Mouse (Mus musculus): Measurements from ENCODE around the gene Unc5b. TPM values are rescaled to one million over a fixed set of nuclear protein-coding genes. Genes with fewer than 3 reads are reported as not detected.

Unc5b gene
- polyA plus RNA-seq, 1 experiment from 2014 or later, result 7.9 TPM

GRCm38 (mm10) chr10:60832664-60833173, 1.3 kb upstream of the Unc5b start:
- no peaks in the 10 kb centered on the region for H3K36me3 ChIP-seq (ENCODE audit: control insufficient read depth, insufficient read depth, low read length)
- no peak for ATAC-seq (ENCODE audit: low FRiP score, low TSS enrichment)
- H3K27me3 ChIP-seq (ENCODE audit: control insufficient read depth, insufficient read depth, low read length), result peaks cover 44% of the 10 kb centered on the region
- H3K4me2 ChIP-seq (replicated peaks; ENCODE audit: low read depth, low read length), result no peak overlapping the region
- no peak overlapping the region for H3K4me3 ChIP-seq (ENCODE audit: low read length)
- H3K9ac ChIP-seq (ENCODE audit: low read depth, low read length), result no peak overlapping the region
- no peak overlapping the region for H3K27ac ChIP-seq (ENCODE audit: low read depth, low read length)
- H3K4me1 ChIP-seq (ENCODE audit: control insufficient read depth, insufficient read depth, low read length), result peaks cover 20% of the 10 kb centered on the region
- WGBS, result 79% methylated on average over 12 of the region's 12 CpGs
- H3K9me3 ChIP-seq (ENCODE audit: control insufficient read depth, low read length), result no peaks in the 10 kb centered on the region

- Histone ChIP-seq H3K9me3 (ENCODE audit: control insufficient read depth, low read length) (no peaks in the 10 kb centered on the region), H3K27me3 (ENCODE audit: control insufficient read depth, insufficient read depth, low read length) (peaks cover 44% of the 10 kb centered on the region), H3K4me1 (ENCODE audit: control insufficient read depth, insufficient read depth, low read length) (peaks cover 38% of the 10 kb centered on the region), H3K4me3 (ENCODE audit: low read length) (peak overlapping the region; percentile 57), H3K27ac (ENCODE audit: low read depth, low read length) (peak overlapping the region; percentile 84; the same call in 1 of the 2 replicates), H3K4me2 (replicated peaks; ENCODE audit: low read depth, low read length) (peak overlapping the region; percentile 74), H3K9ac (ENCODE audit: low read depth, low read length) (peak overlapping the region; percentile 82), H3K36me3 (ENCODE audit: control insufficient read depth, insufficient read depth, low read length) (no peaks in the 10 kb centered on the region)
- ATAC-seq (ENCODE audit: low FRiP score, low TSS enrichment), result peak; percentile 13; the same call in 1 of the 2 replicates
- under 1% methylated on average over 78 of the region's 78 CpGs for WGBS
Measured at GRCm38 (mm10) chr10:60830556-60831350, 628 bp downstream of the Unc5b start.

DNA sequence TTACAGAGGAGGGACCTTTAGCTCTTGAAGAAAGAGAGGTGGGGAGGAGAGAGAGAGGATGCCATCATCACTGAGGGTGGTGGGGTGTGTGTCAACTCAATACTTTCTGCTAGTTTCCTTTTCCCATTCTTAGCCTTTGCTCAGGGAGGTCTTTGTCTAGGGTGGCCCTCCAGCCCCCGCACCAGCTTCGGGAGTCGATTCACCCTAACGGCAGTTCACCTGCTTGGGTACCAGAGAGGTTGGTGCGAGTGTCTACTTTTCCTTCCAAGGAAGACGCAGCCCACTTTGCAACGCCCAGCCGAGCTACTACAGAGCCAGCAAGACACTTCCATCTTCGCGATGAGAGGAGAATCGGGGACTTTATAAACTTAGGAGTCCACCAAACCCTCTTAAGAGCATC, 1.4 kb downstream of the Unc5b start:
- 0% methylated on average over 11 of the region's 11 CpGs for WGBS
- H3K4me1 ChIP-seq (ENCODE audit: control insufficient read depth, insufficient read depth, low read length), result peaks cover 46% of the 10 kb centered on the region
- H3K9me3 ChIP-seq (ENCODE audit: control insufficient read depth, low read length), result no peaks in the 10 kb centered on the region

GRCm38 (mm10) chr10:60829071-60829470, 2.3 kb downstream of the Unc5b start:
- 23% methylated on average over 6 of the region's 6 CpGs for WGBS
- peaks cover 55% of the 10 kb centered on the region for H3K4me1 ChIP-seq (ENCODE audit: control insufficient read depth, insufficient read depth, low read length)
- peak overlapping the region; percentile 57 for H3K4me3 ChIP-seq (ENCODE audit: low read length)
- no peak for ATAC-seq (ENCODE audit: low FRiP score, low TSS enrichment)
- no peaks in the 10 kb centered on the region for H3K36me3 ChIP-seq (ENCODE audit: control insufficient read depth, insufficient read depth, low read length)
- no peaks in the 10 kb centered on the region for H3K9me3 ChIP-seq (ENCODE audit: control insufficient read depth, low read length)
- peak overlapping the region; percentile 74 for H3K4me2 ChIP-seq (replicated peaks; ENCODE audit: low read depth, low read length)
- peaks cover 37% of the 10 kb centered on the region for H3K27me3 ChIP-seq (ENCODE audit: control insufficient read depth, insufficient read depth, low read length)
- H3K9ac ChIP-seq (ENCODE audit: low read depth, low read length), result peak overlapping the region; percentile 28; the same call in 1 of the 2 replicates
- no peak overlapping the region for H3K27ac ChIP-seq (ENCODE audit: low read depth, low read length)

More for the DNA sequence above, 1.4 kb downstream of the Unc5b start:
- Histone ChIP-seq H3K36me3 (ENCODE audit: control insufficient read depth, insufficient read depth, low read length) (no peaks in the 10 kb centered on the region), H3K4me3 (ENCODE audit: low read length) (peak overlapping the region; percentile 57), H3K27ac (ENCODE audit: low read depth, low read length) (no peak overlapping the region), H3K9ac (ENCODE audit: low read depth, low read length) (peak overlapping the region; percentile 82; the same call in 1 of the 2 replicates), H3K27me3 (ENCODE audit: control insufficient read depth, insufficient read depth, low read length) (peaks cover 44% of the 10 kb centered on the region), H3K4me2 (replicated peaks; ENCODE audit: low read depth, low read length) (peak overlapping the region; percentile 74)
- ATAC-seq (ENCODE audit: low FRiP score, low TSS enrichment), result no peak

- H3K4me3 ChIP-seq (ENCODE audit: low read length), result peak overlapping the region; percentile 57; the same call in 1 of the 2 replicates
- H3K9me3 ChIP-seq (ENCODE audit: control insufficient read depth, low read length), result no peaks in the 10 kb centered on the region
- peaks cover 65% of the 10 kb centered on the region for H3K4me1 ChIP-seq (ENCODE audit: control insufficient read depth, insufficient read depth, low read length)
- H3K27ac ChIP-seq (ENCODE audit: low read depth, low read length), result no peak overlapping the region
- H3K27me3 ChIP-seq (ENCODE audit: control insufficient read depth, insufficient read depth, low read length), result peaks cover 33% of the 10 kb centered on the region
- peak overlapping the region; percentile 81 for H3K4me2 ChIP-seq (replicated peaks; ENCODE audit: low read depth, low read length)
- no peak for ATAC-seq (ENCODE audit: low FRiP score, low TSS enrichment)
- 37% methylated on average over 17 of the region's 17 CpGs for WGBS
- peak overlapping the region; percentile 45; the same call in 1 of the 2 replicates for H3K9ac ChIP-seq (ENCODE audit: low read depth, low read length)
- H3K36me3 ChIP-seq (ENCODE audit: control insufficient read depth, insufficient read depth, low read length), result no peaks in the 10 kb centered on the region
Measured at GRCm38 (mm10) chr10:60827901-60828670, 3.3 kb downstream of the Unc5b start.

DNA sequence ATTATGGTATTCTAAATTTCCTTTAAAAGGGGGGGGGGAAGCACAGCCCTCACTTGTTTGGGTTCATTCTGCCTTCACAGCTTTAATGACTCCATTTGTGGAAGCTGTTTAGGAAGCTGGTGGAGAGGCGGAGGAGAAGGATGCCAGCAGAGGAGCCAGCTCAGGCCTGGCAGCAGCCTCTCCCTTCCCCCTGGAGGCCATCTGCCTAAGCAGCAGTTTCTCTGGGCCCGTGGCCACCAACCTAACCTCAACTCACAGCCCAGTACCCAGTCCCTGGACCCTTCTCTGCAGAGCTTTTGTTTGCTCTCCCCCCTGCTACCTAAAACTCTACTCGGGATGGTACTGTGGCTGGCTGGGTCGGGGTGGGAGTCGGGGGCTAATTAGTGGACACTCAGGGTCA, 4.1 kb downstream of the Unc5b start:
- Histone ChIP-seq H3K4me2 (replicated peaks; ENCODE audit: low read depth, low read length) (peak overlapping the region; percentile 81), H3K36me3 (ENCODE audit: control insufficient read depth, insufficient read depth, low read length) (no peaks in the 10 kb centered on the region), H3K4me3 (ENCODE audit: low read length) (peak overlapping the region; percentile 36), H3K27me3 (ENCODE audit: control insufficient read depth, insufficient read depth, low read length) (peaks cover 24% of the 10 kb centered on the region), H3K27ac (ENCODE audit: low read depth, low read length) (peak overlapping the region; percentile 51; the same call in 1 of the 2 replicates), H3K9me3 (ENCODE audit: control insufficient read depth, low read length) (no peaks in the 10 kb centered on the region), H3K4me1 (ENCODE audit: control insufficient read depth, insufficient read depth, low read length) (peaks cover 71% of the 10 kb centered on the region), H3K9ac (ENCODE audit: low read depth, low read length) (peak overlapping the region; percentile 45; the same call in 1 of the 2 replicates)
- no peak for ATAC-seq (ENCODE audit: low FRiP score, low TSS enrichment)
- WGBS, result 7% methylated on average over 5 of the region's 5 CpGs

GRCm38 (mm10) chr10:60826461-60827237, 4.7 kb downstream of the Unc5b start:
- no peaks in the 10 kb centered on the region for H3K9me3 ChIP-seq (ENCODE audit: control insufficient read depth, low read length)
- 1% methylated on average over 34 of the region's 34 CpGs for WGBS
- peak overlapping the region; percentile 36 for H3K4me3 ChIP-seq (ENCODE audit: low read length)
- ATAC-seq (ENCODE audit: low FRiP score, low TSS enrichment), result peak; percentile 30
- peak overlapping the region; percentile 81 for H3K4me2 ChIP-seq (replicated peaks; ENCODE audit: low read depth, low read length)
- peaks cover 76% of the 10 kb centered on the region for H3K4me1 ChIP-seq (ENCODE audit: control insufficient read depth, insufficient read depth, low read length)
- no peaks in the 10 kb centered on the region for H3K36me3 ChIP-seq (ENCODE audit: control insufficient read depth, insufficient read depth, low read length)
- peaks cover 22% of the 10 kb centered on the region for H3K27me3 ChIP-seq (ENCODE audit: control insufficient read depth, insufficient read depth, low read length)
- H3K27ac ChIP-seq (ENCODE audit: low read depth, low read length), result peak overlapping the region; percentile 53
- peak overlapping the region; percentile 45; the same call in 1 of the 2 replicates for H3K9ac ChIP-seq (ENCODE audit: low read depth, low read length)

GRCm38 (mm10) chr10:60825955-60826354, 5.4 kb downstream of the Unc5b start:
- no peak overlapping the region for H3K27ac ChIP-seq (ENCODE audit: low read depth, low read length)

More at GRCm38 (mm10) chr10:60825955-60826354, 5.4 kb downstream of the Unc5b start:
- 28% methylated on average over 6 of the region's 6 CpGs for WGBS
- no peak for ATAC-seq (ENCODE audit: low FRiP score, low TSS enrichment)
- peak overlapping the region; percentile 37; the same call in 1 of the 2 replicates for H3K9ac ChIP-seq (ENCODE audit: low read depth, low read length)
- H3K9me3 ChIP-seq (ENCODE audit: control insufficient read depth, low read length), result no peaks in the 10 kb centered on the region
- H3K27me3 ChIP-seq (ENCODE audit: control insufficient read depth, insufficient read depth, low read length), result peaks cover 22% of the 10 kb centered on the region
- H3K36me3 ChIP-seq (ENCODE audit: control insufficient read depth, insufficient read depth, low read length), result no peaks in the 10 kb centered on the region
- peak overlapping the region; percentile 36; the same call in 1 of the 2 replicates for H3K4me3 ChIP-seq (ENCODE audit: low read length)
- H3K4me1 ChIP-seq (ENCODE audit: control insufficient read depth, insufficient read depth, low read length), result peaks cover 76% of the 10 kb centered on the region
- peak overlapping the region; percentile 81 for H3K4me2 ChIP-seq (replicated peaks; ENCODE audit: low read depth, low read length)
